Mouse (Mus musculus): ENCODE data around the gene Cdh5. TPM values are rescaled to one million over a fixed set of nuclear protein-coding genes. Genes with fewer than 3 reads are reported as not detected.

Cdh5 gene
- polyA plus RNA-seq, 1 experiment from 2014 or later: 49.9 TPM

DNA sequence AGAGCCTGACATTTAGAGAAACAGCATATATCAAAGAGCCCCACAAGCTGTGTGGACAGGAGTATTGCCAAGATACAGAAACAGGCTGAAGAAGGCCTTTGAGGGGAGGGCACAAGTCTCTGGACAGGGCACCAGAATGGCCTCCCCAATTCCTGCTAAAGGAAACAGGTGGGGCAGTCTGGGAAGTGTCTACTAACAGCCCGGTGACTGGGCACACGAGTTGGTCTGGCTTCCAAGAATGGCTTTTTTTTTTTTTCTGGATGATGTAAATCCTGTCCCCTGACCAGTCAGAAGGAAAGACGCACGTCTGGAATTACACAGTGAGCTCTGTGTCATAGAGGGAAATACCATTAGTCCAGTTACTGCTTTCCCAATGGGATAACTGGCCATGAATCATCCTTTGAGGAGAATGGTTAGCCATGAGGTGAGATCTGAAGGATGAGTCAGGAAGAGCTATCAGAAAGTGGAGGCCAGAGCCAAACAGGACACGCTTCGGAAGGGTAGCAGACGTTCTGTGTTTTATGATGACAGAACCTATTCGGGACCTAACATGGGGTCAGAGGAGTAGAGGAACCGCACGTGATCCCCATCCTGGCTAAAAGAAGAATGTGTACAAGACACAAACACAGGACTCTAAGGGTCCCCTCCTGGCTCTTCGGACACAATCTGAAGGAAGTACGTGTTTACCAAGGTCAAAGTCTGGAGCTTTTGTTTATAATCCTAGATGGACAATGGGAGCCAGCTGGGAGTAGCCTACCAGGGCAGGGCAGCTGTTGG, 20.4 kb downstream of the Cdh5 start:
- no peak for ATAC-seq (ENCODE audit: extremely low read depth, insufficient number of reproducible peaks, low FRiP score, low TSS enrichment)
- H3K9me3 ChIP-seq: no peaks in the 10 kb centered on the region
- no peak overlapping the region for H3K9ac ChIP-seq
- no peak overlapping the region for H3K27ac ChIP-seq (replicated peaks)
- WGBS: 61% methylated on average over 12 of the region's 12 CpGs
- H3K4me3 ChIP-seq: no peak overlapping the region
- peaks cover 5% of the 10 kb centered on the region for H3K4me1 ChIP-seq
- H3K4me2 ChIP-seq: no peak overlapping the region
- peaks cover 9% of the 10 kb centered on the region for H3K36me3 ChIP-seq
- H3K27me3 ChIP-seq (replicated peaks): no peaks in the 10 kb centered on the region

GRCm38 (mm10) chr8:104123080-104123657, 21.7 kb downstream of the Cdh5 start:
- H3K4me2 ChIP-seq: no peak overlapping the region
- peaks cover 15% of the 10 kb centered on the region for H3K4me1 ChIP-seq
- H3K4me3 ChIP-seq: no peak overlapping the region
- ATAC-seq (ENCODE audit: extremely low read depth, insufficient number of reproducible peaks, low FRiP score, low TSS enrichment): no peak
- no peaks in the 10 kb centered on the region for H3K9me3 ChIP-seq
- WGBS: 77% methylated on average over 2 of the region's 2 CpGs
- peaks cover 11% of the 10 kb centered on the region; the same call in 1 of the 2 replicates for H3K36me3 ChIP-seq
- no peak overlapping the region for H3K9ac ChIP-seq
- H3K27me3 ChIP-seq (replicated peaks): no peaks in the 10 kb centered on the region
- H3K27ac ChIP-seq (replicated peaks): no peak overlapping the region

DNA sequence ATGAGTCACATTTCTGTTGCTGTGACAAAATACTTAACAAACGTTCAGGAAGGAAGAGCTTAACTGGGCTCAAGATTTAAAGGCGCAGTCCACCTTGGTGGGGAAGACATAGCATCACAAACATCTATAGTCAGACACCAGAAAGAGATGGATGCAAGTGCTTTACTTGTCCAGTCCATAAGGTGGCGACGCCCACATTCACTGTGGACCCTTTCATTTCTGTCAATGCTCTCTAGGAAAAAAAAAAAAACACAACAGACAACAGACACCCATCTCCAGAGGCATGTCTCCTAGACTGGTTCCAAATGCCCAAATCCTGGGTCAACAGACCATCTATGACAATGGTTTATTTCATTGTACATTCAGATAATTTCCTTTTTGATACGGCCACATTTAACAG, 23.1 kb downstream of the Cdh5 start:
- Histone ChIP-seq H3K4me2 (no peak overlapping the region), H3K9me3 (no peaks in the 10 kb centered on the region), H3K9ac (no peak overlapping the region), H3K27ac (replicated peaks) (no peak overlapping the region), H3K4me3 (no peak overlapping the region), H3K27me3 (replicated peaks) (no peaks in the 10 kb centered on the region), H3K36me3 (0 out of 2 replicates have a peak, but pooled peaks cover 8% of the 10 kb centered on the region), H3K4me1 (peaks cover 15% of the 10 kb centered on the region)
- WGBS: 74% methylated on average over 5 of the region's 5 CpGs
- no peak for ATAC-seq (ENCODE audit: extremely low read depth, insufficient number of reproducible peaks, low FRiP score, low TSS enrichment)

DNA sequence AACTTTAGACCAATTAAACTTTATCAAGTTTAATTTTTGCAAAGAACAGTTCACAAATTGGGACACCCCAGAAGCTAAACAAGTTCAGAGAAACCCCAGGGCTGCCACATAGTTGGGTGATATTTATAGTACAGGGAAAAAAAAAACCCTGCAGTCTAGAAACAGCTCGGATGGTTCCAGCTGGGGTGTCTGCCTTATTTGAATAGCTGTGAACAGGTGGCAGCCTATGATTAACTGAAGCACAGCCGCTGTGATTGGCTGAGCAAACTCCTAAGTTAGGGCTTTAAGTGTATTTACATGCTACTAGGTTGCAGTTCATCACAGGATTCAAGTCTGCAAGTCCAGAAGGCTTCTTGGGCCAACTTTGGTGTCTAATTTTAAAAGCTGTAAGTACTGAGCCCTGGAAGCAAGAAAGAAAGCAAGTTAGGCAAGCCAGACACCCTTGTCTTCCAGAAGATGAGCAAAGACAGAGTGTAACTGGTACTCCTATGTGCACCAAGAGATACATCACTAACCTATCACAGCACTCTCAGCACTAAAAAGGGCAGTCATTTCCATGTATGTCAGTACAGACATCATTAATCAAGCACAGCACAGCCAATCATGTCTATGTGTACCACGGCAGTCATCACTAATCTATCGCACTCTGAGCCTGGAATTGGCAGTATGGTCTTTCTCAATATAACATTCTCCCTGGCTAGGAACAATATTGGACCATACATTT, 25.9 kb downstream of the Cdh5 start:
- H3K4me1 ChIP-seq: peaks cover 15% of the 10 kb centered on the region
- no peaks in the 10 kb centered on the region for H3K9me3 ChIP-seq
- 57% methylated on average over 4 of the region's 4 CpGs for WGBS
- H3K4me3 ChIP-seq: no peak overlapping the region
- no peaks in the 10 kb centered on the region for H3K27me3 ChIP-seq (replicated peaks)
- H3K27ac ChIP-seq (replicated peaks): peak overlapping the region; percentile 29; the same call in 1 of the 2 replicates
- no peak for ATAC-seq (ENCODE audit: extremely low read depth, insufficient number of reproducible peaks, low FRiP score, low TSS enrichment)
- H3K9ac ChIP-seq: no peak overlapping the region
- peak overlapping the region; percentile 18 for H3K4me2 ChIP-seq
- H3K36me3 ChIP-seq: peaks cover 16% of the 10 kb centered on the region; the same call in 1 of the 2 replicates

DNA sequence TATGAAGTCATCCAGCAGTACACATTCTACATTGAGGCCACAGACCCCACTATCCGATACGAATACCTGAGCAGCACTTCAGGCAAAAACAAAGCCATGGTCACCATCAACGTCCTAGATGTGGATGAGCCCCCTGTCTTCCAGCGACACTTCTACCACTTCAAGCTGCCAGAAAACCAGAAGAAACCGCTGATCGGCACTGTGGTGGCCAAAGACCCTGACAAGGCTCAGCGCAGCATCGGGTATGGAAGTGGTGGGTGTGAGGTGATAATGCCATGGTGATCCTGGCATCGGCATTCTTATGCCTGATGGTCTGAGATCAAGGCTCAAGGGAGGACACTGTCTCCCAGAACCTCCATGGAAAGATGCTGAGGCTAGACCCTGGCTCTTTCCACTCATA, 29.5 kb downstream of the Cdh5 start:
- WGBS: 87% methylated on average over 9 of the region's 9 CpGs

DNA sequence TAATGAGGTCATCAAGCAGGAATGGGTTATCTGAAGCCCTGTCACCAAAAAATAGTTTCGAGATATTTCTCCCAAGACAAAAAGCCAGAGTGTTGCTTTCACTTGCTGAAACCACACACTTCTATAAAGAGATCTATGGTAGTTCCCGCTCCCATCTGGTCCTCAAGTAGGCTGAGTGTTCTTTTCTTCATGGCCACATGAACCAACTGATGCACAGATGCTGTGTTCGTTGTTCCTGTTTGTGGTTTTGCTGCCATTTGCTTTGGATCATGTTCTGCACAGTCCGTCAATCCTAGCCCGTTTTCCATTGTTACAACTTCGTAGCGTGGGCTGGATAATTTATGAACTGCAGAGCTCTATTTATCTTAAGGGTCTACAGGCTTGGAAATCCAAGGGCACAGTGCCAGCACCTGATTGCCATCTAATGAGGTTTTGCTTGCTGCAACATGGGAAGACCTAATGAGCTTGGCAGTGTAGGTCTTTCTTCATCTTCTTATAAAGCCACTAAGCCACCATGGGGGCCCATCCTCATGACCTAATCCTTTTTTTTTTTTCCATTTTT, 30.1 kb downstream of the Cdh5 start:
- no peaks in the 10 kb centered on the region for H3K27me3 ChIP-seq (replicated peaks)
- no peaks in the 10 kb centered on the region for H3K9me3 ChIP-seq
- H3K27ac ChIP-seq (replicated peaks): no peak overlapping the region
- no peak for ATAC-seq (ENCODE audit: extremely low read depth, insufficient number of reproducible peaks, low FRiP score, low TSS enrichment)
- H3K36me3 ChIP-seq: peaks cover 16% of the 10 kb centered on the region; the same call in 1 of the 2 replicates
- no peak overlapping the region for H3K9ac ChIP-seq
- H3K4me2 ChIP-seq: no peak overlapping the region
- WGBS: 84% methylated on average over 7 of the region's 7 CpGs
- peaks cover 13% of the 10 kb centered on the region for H3K4me1 ChIP-seq
- H3K4me3 ChIP-seq: no peak overlapping the region

More for the DNA sequence above, 29.5 kb downstream of the Cdh5 start:
- Histone ChIP-seq H3K9ac (no peak overlapping the region), H3K4me1 (peaks cover 15% of the 10 kb centered on the region), H3K36me3 (peaks cover 16% of the 10 kb centered on the region; the same call in 1 of the 2 replicates), H3K4me2 (no peak overlapping the region), H3K9me3 (no peaks in the 10 kb centered on the region), H3K4me3 (no peak overlapping the region), H3K27ac (replicated peaks) (no peak overlapping the region), H3K27me3 (replicated peaks) (no peaks in the 10 kb centered on the region)
- ATAC-seq (ENCODE audit: extremely low read depth, insufficient number of reproducible peaks, low FRiP score, low TSS enrichment): no peak

DNA sequence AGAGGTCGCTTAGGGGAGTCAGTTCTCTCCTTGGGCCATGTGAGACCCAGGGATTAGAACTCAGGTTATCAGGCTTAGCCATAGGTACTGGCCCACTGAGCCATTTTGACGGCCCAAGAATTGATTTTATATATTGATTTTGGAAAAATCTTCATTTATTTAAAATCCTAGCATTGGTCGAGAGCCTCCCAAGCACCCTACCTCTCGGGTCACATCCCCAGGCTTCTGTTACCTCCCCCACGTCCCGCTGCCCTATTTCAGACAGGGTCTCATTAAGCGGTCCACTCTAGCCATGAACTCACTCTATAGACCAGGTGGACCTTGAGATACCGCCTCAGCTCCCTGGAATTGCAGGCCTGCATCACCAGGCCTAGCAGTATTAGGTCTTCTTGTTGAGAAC, 33.1 kb downstream of the Cdh5 start:
- ATAC-seq (ENCODE audit: extremely low read depth, insufficient number of reproducible peaks, low FRiP score, low TSS enrichment): no peak
- H3K36me3 ChIP-seq: peaks cover 12% of the 10 kb centered on the region; the same call in 1 of the 2 replicates
- 80% methylated on average over 8 of the region's 8 CpGs for WGBS
- H3K9ac ChIP-seq: no peak overlapping the region
- H3K4me2 ChIP-seq: no peak overlapping the region
- H3K27ac ChIP-seq (replicated peaks): no peak overlapping the region
- H3K27me3 ChIP-seq (replicated peaks): no peaks in the 10 kb centered on the region
- no peak overlapping the region for H3K4me3 ChIP-seq
- no peaks in the 10 kb centered on the region for H3K9me3 ChIP-seq
- H3K4me1 ChIP-seq: no peaks in the 10 kb centered on the region

GRCm38 (mm10) chr8:104136277-104136676, 34.9 kb downstream of the Cdh5 start:
- Histone ChIP-seq H3K4me2 (no peak overlapping the region), H3K36me3 (0 out of 2 replicates have a peak, but pooled peaks cover 7% of the 10 kb centered on the region), H3K4me3 (no peak overlapping the region), H3K27me3 (replicated peaks) (no peaks in the 10 kb centered on the region), H3K9me3 (no peaks in the 10 kb centered on the region), H3K9ac (no peak overlapping the region), H3K27ac (replicated peaks) (no peak overlapping the region), H3K4me1 (no peaks in the 10 kb centered on the region)
- no peak for ATAC-seq (ENCODE audit: extremely low read depth, insufficient number of reproducible peaks, low FRiP score, low TSS enrichment)
- 82% methylated on average over 3 of the region's 3 CpGs for WGBS

DNA sequence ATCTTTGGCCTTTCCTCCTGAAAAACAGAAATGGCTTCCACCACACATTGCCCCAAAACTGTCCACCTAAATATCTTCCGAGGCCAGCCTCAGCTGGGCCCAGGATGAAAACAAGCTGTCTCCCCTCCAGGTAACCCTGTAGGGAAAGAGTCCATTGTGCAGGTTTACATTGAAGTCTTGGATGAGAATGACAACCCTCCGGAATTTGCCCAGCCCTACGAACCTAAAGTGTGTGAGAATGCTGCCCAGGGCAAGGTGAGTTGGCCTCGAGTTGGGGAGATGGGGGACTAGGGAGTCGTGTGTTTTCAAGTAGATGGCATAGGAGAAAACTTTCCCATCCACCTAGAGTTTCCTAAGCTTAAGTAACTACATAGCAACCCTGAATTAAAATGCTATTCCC, 36.2 kb downstream of the Cdh5 start:
- no peak overlapping the region for H3K9ac ChIP-seq
- H3K4me1 ChIP-seq: no peaks in the 10 kb centered on the region
- H3K36me3 ChIP-seq: 0 out of 2 replicates have a peak, but pooled peaks cover 4% of the 10 kb centered on the region
- no peak overlapping the region for H3K27ac ChIP-seq (replicated peaks)
- WGBS: 73% methylated on average over 5 of the region's 5 CpGs
- no peak overlapping the region for H3K4me3 ChIP-seq
- H3K4me2 ChIP-seq: no peak overlapping the region
- no peaks in the 10 kb centered on the region for H3K9me3 ChIP-seq
- no peak for ATAC-seq (ENCODE audit: extremely low read depth, insufficient number of reproducible peaks, low FRiP score, low TSS enrichment)
- H3K27me3 ChIP-seq (replicated peaks): no peaks in the 10 kb centered on the region

DNA sequence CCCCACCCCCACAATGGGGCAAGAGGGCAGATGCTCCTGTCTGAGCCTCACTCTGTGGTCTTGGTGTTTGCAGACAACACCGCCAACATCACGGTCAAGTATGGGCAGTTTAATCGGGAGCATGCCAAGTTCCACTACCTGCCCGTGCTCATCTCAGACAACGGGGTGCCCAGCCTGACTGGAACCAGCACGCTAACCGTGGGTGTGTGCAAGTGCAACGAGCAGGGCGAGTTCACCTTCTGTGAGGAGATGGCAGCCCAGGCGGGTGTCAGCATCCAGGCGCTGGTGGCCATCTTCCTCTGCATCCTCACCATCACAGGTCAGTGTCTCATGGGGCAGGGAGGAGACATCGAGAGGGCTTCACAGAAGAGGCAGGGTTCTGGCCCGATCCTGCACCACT, 39.2 kb downstream of the Cdh5 start:
- Histone ChIP-seq H3K9me3 (no peaks in the 10 kb centered on the region), H3K4me3 (no peak overlapping the region), H3K36me3 (0 out of 2 replicates have a peak, but pooled peaks cover 4% of the 10 kb centered on the region), H3K4me1 (no peaks in the 10 kb centered on the region), H3K27ac (replicated peaks) (no peak overlapping the region), H3K9ac (no peak overlapping the region), H3K4me2 (no peak overlapping the region), H3K27me3 (replicated peaks) (no peaks in the 10 kb centered on the region)
- WGBS: 79% methylated on average over 13 of the region's 13 CpGs
- no peak for ATAC-seq (ENCODE audit: extremely low read depth, insufficient number of reproducible peaks, low FRiP score, low TSS enrichment)

- no peaks in the 10 kb centered on the region for H3K4me1 ChIP-seq
- H3K9ac ChIP-seq: no peak overlapping the region
- H3K27ac ChIP-seq (replicated peaks): no peak overlapping the region
- no peak overlapping the region for H3K4me3 ChIP-seq
- H3K4me2 ChIP-seq: no peak overlapping the region
- no peak for ATAC-seq (ENCODE audit: extremely low read depth, insufficient number of reproducible peaks, low FRiP score, low TSS enrichment)
- H3K36me3 ChIP-seq: 0 out of 2 replicates have a peak, but pooled peaks cover 4% of the 10 kb centered on the region
- no peaks in the 10 kb centered on the region for H3K27me3 ChIP-seq (replicated peaks)
- 79% methylated on average over 25 of the region's 25 CpGs for WGBS
- no peaks in the 10 kb centered on the region for H3K9me3 ChIP-seq
These were observed 41.0 kb downstream of the Cdh5 start for GRCm38 (mm10) chr8:104142415-104142814.
